Mouse (Mus musculus) urinary bladder, postnatal 10 days (tissue): ENCODE measurements around the gene Srsf4.

Source experiments
- DNase-seq: peaks from one replicate; pipeline ENCODE4 v3.0.0; 2022; ENCODE audit warnings: low spot score

The Srsf4 gene

DNA sequence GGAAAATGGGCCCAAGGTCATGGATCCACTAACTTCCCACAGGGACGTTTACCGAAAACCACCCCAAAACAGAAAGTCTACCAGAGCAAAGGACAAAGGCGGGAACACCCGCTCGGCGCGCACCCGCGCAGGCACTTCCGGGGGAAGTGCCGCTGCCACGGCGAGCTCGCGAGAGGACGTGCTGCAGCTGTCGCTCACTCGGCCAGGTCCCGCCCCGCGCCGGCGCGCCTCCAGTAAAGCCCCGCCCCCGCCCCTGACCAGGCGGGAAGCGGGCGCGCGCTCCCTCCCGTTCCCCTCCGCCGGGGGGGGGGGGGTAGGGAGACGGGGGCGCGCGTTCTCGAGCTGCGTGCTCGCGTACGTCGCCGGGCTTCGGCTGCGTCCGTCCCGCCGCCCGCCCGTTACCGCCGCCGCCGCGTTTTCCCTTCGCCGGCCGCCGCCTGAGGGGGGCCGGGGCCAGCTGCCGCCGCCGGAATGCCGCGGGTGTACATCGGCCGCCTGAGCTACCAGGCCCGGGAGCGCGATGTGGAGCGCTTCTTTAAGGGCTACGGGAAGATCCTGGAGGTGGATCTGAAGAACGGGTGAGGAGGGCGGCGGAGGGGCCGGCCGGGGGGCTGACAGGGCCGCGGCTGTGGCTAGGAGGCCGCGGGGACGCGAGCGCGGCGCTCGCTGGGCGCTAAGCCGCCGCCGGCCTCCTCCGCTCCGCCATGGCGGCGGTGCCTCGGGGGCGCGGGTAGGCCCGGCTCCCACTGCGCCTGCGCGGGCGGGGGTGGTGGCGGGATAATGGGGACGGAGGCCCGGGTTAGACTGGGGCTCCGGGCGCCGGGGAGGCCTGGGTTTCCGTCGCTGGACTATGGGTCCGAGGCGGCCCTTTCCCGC lies at the start of gene Srsf4:
Gene Srsf4 (plus strand): TSS at position 325 of the 876 bp plus-strand sequence.
- peak; percentile 68 for DNase-seq

DNA sequence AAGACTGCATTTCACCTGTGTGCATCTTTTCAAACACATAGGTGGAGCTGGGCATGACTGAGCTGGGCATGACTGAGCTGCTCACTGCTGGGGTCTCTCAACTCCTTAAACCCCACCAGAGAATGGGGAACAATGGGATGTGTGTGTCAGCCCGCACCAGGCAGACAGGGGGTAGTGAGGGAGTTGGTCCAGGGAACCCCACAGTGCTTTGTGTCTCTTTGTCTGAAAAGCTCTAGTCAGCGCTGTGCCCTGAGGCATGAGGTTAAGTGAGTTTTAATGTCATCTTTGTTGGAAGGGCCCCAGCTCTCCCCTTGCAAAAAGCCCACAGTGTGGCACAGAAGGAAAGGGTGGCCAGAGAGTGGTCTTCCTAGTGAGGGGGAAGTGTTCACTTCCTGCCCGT lies 48.5 kb upstream of the Srsf4 start:
- no peak for DNase-seq

DNA sequence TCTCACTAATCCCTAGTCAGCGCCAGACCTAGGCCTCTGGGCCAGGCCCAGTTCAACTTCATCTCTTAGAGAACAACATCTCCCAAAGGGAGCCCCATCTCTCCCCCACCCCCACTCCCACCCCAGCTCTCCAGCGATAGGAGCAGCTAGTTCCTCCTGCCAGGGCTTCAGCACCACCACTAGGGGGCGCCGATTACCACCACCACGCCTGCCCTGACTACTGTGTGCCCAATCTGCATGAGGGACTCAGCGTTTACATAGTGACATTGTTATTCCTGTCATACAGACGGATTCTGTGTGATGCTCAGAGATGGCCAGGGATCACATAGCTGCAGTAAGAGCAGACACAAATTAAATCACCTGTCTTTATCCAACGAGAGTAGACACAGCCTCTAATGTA lies 47.6 kb upstream of the Srsf4 start:
- no peak for DNase-seq

DNA sequence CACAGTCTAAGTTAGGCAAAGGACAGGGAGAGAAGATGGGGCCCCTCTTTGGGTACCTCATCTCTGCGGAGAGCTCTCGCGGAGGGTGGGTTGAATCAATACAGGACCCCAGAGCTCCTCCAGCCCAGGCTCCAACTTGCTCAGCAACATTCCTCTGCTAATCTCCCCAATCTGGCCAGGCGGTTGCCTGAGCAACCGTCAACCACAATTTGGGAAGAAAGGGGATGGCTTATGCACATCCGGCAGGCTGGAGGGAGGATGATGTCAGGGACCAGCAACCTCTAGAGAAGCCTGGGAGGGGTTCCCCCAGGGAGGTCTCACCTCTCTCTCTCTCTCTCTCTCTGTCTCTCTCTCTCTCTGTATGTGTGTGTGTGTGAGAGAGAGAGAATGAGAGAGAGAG lies 46.5 kb upstream of the Srsf4 start:
- no peak for DNase-seq

DNA sequence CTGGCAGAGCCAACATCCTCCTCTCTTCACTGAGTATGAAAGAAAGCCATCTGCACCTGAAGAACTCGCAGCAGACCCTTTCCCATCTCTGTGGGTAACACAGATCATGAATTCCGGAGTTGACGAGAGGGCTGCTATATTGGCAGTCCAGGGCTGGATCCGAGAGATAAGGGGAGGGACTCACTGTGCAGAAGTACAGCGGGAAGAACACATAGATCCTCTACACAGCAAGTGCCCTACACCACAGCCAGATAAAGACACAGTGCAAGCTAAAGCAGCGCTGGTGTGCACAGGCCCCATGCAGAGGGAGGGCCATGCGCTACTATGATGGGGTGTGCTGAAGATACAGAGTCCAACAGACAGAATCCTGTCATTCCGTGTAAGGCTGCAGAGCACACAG lies 44.3 kb upstream of the Srsf4 start:
- no peak for DNase-seq

DNA sequence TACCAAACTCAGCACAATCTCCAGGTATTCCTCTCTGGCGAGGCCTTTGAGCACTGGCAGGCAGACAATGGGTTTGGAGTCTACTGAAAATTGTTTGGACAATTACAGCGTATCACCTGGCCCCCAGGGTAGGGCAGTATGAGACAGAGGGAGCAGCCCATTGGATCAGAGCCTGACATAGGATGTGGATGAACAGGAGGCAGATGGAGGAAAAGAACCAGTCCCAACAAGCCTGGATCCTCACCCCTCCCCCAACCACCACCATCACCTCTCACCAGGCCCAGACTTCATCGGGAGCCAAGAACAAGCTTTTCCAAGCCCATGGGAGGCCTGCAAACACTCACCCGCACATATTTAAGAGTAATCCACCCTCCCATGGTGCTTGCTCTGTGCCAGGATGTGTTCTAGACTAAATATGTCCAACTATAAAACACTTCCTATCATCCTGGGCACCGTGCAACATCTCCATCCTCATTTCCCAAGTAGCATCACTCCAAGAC lies 41.8 kb upstream of the Srsf4 start:
- DNase-seq, result no peak

DNA sequence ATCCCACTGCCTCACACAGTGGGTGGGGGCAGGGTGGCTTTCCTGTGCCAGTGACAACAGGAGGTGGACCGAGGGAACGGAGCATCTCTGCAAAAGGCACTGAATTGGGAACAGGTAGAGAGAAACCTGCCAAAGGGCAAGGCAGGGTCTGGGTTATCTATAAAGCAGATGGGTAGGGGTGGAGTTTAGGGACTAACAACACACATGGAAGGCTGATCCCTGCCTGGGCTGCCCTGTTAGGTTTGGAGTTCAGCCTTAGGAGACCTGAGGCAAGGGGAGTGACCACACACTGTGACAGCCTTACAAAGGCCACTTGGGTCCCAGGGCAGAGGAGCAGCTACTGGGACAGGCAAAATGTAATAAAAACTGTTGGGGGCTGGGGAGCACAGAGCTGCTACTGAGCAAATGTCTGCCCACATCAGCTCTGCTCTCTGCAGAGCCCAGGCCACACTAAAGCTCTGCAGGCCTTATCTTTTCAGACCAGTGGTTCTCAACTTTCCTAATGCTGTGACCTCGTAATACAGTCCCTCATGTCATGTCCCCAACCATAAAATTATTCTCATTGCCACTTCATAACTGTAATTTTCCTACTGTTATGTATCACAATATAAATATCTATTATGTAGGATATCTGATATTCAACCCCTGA lies 40.5 kb upstream of the Srsf4 start:
- DNase-seq, result no peak

DNA sequence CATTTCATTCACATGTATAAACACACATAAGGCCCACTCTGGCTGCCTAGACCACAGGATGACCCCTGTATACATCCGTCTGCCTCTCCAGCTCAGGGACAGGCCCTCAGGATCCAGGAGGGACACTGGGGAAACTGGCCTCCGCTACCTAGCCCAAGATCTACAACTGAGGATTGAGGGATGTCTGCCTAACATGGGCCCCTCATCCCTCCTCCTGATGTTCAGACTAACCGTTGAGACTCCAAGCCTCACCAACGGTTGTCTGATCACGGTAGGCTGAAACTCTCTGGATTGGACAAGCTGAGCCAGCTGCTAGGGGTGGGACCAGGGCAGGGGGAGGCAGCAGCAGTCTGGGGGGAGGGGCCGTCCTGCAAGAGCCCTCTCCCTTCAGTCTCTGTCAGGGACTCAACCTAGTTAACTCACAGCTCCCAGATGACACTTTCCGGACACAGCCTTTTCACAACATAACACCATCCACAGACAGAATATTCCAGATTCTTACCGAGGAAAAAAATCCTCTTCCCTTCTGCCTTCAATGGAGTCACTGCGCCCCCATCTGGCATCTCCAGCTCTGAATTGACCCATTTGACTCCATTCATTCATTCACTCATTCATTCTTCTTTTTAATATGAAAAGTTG lies 39.3 kb upstream of the Srsf4 start:
- DNase-seq, result no peak

DNA sequence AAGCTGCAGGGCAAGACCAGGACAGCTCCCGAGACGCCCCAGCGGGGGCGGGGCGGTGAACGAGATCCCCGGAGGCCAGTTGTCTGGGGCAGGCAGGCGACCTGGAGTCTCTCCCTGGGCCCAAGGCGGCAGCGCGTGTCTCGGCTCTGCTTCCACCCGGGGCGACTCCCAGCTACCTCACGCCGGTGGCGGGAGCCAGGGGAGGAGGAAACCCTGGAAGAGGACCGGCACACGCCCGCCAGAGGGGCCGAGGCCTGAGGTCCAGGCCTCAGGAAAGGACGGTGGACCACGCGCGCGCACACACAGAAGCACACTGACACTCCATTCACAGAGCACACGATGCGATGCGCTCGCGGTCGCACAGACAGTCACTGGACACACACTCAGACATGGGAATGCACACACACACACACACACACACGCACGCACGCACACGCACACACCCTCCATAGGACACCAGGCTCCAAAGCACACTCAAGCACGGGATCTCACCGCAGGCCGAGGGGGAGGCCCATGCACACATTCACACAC lies 37.0 kb upstream of the Srsf4 start:
- DNase-seq, result no peak

DNA sequence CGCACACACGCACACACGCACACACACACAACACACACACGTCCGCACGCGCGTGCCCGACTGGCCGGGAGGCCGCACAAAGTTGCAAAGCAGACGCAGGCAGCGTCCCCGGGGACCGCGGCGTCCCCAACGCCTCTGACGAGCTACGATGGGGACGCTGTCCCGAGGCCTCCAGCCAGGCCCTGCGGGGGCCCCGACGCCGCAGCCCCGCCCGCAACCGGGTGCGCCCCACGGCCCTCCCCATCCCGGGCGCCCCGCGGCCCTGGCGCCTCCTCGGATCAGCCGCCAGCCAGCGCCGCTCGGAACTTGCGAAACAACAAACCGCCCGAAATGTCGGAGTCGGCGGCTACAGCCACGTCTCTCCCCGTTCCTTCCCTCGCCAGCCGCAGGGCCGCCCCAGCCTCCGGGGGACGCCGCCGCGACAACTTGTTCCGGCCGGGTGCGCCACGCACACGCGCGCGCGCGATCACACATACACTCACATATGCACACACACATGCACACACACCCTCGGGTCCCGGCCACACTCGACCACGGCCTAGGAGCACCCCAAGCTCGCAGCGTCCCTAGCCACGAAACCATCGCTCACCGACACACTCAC lies 36.4 kb upstream of the Srsf4 start:
- DNase-seq, result no peak

DNA sequence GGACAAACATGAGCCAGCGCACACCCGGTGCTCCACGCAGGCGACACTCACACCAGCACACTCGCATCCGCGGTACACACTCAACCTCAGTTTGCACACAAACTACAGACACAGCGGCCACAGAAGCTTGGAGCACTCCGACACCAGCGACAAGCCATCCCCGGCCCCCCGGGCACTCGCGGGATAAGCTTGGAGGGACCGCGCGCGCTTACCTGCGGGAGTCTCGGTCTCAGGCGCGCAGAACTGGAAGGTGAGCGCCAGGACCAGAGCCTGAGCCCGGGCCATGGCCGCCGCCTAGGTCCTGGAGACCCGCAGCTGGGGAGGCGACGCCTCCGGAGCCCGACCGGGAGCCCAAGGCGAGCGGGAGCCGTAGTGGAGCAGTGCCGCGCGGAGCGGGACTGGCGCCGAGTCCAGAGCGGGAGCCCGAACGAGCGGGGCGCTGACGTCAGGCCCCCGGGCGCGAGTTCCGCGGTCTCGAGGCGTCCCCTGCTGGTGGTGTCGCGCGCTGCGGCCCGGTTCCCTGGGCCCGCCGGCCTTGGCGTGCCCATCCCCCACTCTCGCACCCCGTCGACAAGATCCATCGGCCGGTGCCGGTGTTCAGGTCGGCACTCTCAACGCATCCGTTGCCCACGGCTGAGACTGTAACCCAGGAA lies 35.4 kb upstream of the Srsf4 start, which contains the start of gene Ptpru:
Gene Ptpru (minus strand): TSS at position 417 of the 653 bp plus-strand sequence.
- peak; percentile 89 for DNase-seq

DNA sequence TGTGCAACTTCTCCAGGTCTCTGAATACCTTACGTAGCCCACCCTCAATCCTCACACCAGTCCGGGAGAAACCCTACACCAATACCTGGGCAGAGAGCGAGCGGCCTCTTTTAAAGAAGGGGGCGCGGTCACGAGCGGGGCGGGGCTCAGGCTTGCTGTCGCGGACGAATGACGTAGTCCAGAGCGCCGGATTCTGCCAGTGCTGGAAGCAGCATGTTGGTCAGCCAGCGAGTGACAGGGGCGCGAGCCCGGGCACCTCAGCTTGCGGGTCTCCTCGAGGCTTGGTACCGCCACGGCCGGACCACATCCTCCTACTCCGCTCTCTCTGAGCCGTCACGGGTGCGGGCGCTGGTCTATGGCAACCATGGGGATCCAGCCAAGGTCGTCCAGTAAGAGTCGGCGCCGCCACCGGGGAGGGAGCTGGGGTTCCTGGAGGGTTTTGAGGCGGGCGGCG lies 30.1 kb upstream of the Srsf4 start, which contains the start of gene Mecr:
Gene Mecr (plus strand): TSS at position 181 of the 454 bp plus-strand sequence.
- peak; percentile 91 for DNase-seq

DNA sequence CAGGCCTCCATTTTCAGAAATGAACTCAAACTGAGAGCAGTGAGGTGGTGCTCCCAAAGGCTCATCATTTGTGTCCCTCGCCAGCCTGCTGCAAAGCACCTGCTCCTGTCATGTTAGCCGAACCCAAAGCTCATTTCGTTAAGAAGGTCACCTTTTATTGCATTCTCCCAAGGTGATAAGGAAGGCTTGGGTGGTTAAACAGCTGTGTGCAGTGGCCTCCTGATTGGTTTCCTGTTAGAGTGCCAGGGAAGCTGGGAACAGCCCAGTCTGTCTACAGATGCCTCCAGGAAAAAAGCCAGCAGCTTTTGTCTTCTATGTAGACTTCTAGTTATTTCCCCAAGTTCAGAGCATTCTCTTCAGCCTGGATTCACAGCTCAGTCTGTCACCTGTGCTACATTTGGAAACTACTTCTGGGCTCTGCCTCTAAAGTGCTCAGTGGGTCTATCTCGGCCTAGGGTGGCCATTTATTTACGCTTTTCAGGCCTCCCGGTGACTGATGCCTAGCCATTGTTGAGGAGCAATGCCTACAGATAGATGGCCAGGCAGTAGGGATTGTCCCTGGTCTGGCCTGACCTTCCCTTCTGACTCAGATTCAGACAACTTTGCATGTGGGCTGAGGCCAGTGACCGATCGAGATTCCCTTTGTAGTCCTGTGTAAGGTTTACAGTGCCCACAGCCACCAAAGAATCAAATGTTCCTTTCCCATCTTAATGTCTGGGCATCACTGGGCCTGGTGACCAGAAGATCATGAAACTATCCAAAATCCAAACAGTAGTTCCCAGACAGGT lies 27.2 kb upstream of the Srsf4 start:
- DNase-seq, result no peak

DNA sequence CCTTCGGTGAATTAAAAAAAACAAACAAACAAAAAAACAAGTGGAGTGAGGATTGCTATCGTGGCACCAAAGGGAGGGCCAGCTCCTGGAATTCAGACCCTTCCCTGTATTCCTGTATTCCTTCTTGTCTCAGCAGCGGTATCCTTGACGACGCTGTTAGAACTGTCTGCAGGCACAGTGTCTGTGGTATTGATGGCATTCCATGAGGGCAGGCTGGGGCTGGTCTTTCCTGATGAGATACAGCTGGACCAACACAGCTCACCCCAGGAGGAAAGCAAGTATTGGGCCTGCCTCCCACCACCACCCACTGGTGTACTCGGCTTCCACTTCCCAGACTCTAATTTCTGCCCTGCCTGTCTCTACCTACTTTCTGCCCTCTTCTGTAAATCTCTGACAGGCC lies 25.3 kb upstream of the Srsf4 start:
- no peak for DNase-seq

DNA sequence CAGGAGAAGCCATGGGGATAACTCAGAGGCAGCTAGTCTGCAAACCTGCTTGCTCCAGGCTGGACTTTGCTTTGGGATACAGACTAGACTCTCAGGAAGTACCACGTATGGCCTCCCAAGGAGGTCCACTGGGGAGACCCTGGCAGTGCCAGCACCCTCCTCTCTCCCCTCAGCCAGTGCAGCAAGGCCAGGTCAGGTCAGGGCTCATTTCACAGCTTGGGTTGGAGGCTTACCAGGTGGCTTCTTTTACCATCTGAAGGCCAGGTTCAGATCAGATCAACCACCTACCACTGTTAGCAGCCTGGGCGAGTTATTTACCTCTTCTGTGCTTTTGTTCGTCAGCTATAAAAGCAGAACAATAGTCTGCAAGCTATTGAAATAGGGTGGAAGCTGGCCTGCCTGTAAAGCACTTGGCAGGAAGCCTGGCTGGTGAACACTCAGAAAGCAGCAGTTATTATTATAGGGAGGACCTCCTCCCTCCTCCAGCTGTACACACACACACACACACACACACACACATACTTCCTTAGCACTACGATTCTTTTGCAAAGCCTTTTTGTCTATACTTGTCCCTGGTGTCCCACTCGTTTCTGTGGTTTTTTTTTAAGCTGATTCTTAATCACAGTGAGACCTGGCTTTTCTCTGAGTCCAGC lies 23.3 kb upstream of the Srsf4 start:
- no peak for DNase-seq

DNA sequence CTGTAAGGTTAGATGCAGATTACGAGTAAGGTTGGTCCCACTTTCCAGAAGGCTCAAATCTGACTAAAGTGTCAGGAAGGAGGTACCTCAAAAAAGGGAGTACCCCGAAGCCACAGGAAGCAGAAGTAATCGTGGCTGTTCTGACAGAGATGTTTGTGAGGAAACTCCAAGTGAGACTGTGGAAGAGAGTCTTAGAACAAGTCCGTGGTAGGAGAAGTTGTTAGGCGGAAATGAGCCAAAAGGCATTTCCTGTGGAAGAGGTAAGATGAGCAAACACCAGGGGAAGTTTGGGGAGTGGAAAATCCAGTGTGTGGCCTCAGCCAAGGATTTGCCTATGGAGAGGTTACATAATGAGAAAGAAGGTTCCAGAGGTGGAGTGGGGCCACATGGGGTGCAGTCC lies 18.5 kb upstream of the Srsf4 start:
- DNase-seq, result no peak

DNA sequence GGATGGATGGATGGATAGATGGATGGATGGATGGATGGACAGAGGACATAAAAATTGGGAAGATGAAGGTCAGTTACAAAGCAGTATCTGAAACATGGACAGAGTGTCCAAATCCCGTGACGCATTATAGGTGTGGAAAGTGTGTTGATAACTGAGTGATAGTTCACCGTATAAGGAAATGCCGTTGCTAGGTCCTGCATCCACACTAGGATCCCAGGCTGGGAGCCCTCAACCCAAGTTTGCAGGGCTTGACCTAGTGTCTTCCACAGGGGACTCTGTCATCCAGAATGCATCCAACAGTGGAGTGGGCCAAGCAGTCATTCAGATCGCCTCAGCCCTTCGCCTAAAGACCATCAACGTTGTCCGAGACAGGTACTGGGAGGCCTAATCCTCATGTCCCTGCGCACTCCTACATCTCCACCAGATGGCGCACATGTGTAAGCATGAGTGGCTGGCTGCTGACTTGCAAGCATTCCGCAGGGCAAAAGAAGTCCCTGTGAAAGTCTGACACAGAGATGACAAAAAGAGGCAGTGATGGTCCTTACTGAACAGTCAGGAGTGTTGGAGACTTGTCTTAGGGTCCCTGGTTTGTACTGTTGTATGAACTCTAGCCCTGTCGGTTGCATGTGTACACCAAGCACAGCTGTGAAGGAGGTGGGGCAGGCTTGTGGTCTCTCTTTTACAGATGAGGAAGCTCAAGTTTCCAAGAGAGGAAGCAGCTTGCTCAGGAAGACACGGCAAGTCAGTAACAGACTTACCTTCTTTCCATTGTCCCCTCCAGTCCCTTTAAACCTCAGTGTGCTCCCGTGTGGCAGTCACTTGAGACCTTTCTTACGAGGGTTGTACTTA lies 12.7 kb upstream of the Srsf4 start:
- no peak for DNase-seq

DNA sequence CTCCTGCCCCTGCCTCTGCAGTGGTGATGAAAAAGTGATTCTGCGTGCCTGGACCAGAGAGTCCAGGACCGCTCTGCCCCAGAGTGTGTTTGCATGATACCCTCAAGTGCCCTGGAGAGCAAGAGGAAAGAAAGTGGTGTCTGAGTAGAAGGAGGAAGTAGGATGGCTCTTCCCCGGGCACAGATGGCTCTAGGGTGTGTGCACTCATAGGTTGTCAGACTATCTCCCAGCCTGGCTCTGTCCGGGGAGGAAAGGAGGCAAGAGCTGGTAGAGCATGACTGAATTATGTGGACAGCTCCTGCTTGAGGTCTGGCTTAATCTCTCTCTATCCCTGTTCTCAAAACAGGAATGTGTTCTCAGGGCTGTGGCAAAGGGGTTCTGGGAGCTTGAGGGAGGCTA lies 12.1 kb upstream of the Srsf4 start:
- no peak for DNase-seq

DNA sequence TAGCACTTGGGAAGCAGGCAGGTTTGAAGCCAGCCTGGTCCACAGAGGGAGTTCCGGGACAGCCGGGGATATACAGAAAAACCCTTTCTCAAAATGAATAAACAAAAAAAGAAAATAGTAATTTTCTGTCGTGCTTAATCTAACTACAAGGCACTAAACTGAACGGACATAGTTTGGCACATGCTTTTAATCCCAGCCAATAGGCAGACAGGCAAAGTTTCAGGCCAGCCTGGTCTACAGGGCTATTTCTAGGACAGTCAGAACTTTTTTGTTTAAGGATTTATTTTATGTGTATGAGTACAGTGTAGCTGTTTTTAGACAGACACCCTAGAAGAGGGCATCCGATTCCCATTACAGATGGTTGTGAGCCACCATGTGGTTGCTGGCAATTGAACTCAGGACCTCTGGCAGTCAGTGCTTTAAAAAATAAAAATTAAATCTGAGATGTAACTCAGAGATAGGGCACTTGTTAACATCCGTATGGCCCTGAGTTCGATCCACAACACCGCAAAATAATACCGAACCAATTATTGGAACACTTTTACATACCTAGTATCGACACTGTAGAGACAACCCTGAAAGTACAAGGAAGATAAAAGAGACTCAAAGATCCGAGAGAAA lies 635 bp upstream of the Srsf4 start:
- DNase-seq, result no peak
